Mouse (Mus musculus): ENCODE data around the gene 2410131K14Rik.

The 2410131K14Rik gene

DNA sequence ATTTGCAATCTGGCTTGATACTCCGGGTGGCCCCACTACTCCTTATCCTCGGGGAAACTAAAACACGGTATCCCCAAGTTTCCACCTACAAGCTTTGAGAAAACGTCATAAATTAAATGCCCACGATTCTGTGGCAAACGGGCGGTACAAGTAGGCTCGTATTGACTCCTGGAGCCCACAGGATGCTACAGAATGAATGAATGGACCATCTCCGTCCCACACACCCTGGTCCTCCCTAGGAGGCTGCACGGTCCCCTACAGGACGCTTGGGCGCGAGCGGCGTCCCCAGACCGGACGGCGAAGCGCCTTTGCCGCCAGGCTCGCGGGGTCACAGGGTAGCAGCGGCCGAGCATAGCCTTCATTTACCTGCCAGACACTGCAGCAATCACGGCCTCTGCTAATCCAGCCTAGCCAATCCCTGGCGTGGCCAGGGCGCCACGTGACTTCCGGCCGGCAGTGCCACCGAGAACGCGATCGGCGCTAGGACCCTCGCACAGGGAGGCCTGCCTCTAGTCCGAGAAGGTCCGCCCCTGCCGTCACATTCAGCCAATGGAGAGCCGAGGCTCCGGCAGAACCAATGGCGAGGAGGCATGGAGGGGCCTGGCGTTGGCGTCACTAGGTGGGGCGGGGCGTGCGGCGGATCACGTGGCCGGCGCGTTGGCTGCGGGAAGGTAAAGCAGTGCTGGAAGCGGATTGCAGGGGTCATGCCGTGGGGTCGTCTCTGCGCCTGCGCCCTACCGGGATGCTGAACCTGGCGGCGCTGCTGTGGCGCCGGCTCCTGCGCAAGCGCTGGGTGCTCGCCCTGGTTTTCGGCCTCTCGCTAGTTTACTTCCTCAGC, at the start of gene 2410131K14Rik, which contains the start of gene Rnft2:
TSS of gene 2410131K14Rik (plus strand) at position 622 of the 838 bp plus-strand sequence.
TSS of gene Rnft2 (minus strand) at position 511 of the 838 bp plus-strand sequence.
- DNase-seq (ENCODE audit: low spot score): peak; percentile 100

DNA sequence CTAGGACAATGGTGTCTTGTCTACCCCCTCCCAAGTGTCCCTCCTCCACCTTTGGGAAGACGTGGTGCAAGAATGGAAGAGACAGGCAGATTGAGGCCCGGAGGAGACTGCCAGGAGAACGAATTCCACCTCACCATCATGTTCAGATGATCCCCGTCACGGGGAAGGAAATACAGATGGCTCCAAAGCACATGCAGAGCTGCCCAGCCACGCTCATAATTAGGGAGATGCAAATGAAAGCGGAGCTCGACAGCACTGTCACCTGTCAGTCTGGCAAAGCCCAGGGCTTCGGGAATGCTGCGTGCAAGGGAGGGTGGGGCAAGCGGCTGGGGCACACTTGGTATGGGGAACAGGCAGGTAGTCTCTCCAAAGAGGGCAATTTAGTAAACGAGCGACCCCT, 47.6 kb upstream of the 2410131K14Rik start:
- no peak for DNase-seq (ENCODE audit: low spot score)

DNA sequence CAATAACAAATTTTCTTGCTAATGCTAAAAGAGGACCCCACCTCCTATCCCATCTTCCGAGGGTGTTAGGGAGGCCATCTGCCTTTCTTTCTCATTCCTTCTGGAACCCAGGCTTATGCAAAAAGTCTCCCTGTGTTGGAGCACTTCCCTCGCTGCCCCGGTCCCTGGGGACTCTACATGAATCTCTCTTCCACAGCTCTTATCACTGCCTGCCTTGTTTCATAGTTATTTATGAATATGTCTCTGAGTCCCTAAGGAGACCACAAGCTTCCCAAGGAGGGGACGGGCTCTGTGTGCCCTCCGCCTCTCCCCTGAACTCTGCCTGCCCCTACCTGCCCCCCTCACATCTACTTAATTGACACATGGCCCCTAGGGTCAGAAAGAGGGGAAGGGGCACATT, 45.4 kb upstream of the 2410131K14Rik start:
- no peak for DNase-seq (ENCODE audit: low spot score)

DNA sequence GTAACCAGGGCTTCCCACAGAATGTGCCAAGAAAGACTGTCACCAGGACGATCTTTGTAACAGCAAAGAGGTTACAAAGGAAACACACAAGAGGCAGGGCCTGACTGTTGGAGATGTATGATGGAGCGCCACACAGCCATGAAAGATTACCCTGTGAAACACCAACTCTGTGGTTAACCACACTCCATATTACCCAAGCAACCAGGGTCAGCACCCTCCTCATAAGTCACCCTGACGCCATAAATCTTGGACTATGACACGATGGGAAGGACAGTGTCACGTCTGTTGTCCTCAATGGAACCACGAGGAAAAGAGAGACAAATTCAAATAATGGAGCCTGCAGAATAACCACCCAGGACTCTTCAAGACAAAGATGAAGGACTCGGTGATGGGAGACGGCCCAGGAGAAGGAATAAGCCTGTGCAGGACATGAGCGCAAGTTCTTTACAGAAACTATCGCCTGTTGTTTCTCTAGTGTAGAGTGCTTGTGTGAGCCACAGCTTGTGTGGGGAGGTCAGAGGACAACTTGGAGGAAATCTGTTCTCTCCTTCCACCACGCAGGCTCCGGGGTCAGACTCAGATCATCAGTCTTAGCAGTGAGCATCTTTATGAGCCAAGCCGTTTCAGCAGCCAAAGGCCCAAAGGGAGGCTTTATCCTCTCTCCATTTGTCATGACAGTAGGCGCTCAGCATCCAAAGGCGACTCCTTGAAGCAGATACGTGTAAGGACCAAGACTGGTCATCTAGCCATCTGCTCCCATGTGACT, 40.2 kb upstream of the 2410131K14Rik start:
- DNase-seq (ENCODE audit: low spot score): no peak

DNA sequence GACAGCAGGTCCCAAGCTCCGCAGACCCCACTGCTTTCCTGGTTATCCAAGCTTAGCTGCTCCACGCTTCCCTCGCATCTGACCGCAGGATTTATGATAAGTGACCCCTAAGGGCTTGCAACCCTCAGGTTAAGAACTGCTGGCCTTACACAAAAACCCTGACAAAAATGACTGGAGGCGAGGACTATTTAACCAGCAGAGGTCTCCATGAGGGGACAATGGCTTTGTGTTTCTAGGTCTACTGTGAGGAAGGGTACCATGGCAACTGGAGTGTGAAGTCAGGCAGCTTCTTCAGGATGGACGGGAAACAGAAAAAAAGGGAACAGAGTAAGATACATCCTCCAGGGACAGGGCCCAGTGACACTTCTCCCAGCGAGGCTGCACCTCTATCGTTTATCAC, 39.2 kb upstream of the 2410131K14Rik start:
- no peak for DNase-seq (ENCODE audit: low spot score)

DNA sequence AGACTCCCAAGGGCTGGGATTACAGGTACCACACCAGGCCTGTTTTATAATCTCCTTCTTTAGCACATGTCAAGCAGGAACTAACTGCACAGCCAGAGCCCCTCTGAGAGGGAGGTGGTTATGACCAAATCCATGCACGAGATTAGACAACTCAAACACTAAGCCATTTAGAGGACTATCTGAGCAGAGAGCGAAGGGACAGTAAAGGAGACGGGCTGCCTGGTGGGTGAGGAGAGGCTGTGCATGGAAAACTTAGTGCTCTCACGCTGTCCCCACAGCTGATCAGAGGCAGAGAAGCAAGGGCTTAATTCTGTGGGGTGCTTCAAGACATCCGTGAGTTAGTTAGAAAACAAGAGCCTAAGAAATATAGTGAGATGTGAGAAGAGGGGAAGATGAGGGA, 31.0 kb upstream of the 2410131K14Rik start:
- no peak for DNase-seq (ENCODE audit: low spot score)

DNA sequence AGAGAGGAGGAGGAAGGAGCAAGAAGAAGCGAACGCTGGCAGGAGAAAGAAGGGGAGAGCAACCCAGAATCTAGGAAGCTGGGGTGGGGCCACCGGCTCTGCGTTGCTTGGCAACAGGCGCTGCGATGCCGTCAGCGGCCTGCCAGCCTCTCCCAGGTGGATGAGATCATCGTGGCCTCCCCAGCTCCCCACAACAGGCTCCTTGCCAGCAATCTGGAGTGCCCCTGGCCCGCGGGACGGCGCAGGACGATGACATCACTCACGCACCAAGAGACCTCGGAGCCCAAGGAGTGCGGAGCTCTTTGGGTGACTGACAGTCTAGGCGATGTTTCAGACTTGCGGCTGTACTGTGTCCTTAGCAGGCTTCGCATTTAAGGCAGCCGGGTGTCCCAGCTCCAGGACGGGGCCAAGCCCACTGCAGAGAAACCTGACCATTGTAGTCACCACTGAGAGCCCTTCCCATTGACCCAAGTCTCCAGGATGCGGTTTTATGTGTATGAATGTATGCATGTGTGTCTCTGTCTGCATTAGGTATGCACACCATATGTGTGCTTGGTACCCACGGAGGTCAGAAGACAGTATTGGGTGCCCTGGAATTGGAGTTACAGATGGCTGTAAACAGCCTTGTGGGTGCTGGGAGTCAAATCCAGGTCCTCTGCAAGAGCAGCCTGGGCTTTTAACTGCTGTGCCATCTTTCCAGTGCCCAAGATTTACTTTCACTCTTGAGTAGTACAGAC, 30.4 kb upstream of the 2410131K14Rik start:
- peak; percentile 75 for DNase-seq (ENCODE audit: low spot score)

DNA sequence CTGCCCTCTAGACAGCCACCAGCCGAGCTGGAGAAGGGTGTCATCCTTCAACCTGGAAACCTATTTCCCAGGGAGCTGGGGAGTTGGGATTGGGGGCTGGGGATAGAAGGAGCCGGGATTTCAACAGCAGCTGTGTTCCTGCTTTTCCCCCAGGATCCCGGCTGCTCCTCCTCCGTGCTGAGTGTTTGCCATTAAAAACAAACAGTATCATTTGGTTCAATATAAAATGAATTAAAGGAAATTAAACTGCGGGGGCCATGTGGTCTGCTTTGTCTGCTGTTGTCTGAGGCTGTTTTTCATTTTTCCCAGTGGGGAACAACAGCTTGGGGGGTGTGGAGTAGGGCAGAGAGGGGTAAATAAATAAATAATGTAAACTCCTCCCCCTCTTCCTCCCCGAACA, 27.6 kb upstream of the 2410131K14Rik start:
- DNase-seq (ENCODE audit: low spot score): no peak

DNA sequence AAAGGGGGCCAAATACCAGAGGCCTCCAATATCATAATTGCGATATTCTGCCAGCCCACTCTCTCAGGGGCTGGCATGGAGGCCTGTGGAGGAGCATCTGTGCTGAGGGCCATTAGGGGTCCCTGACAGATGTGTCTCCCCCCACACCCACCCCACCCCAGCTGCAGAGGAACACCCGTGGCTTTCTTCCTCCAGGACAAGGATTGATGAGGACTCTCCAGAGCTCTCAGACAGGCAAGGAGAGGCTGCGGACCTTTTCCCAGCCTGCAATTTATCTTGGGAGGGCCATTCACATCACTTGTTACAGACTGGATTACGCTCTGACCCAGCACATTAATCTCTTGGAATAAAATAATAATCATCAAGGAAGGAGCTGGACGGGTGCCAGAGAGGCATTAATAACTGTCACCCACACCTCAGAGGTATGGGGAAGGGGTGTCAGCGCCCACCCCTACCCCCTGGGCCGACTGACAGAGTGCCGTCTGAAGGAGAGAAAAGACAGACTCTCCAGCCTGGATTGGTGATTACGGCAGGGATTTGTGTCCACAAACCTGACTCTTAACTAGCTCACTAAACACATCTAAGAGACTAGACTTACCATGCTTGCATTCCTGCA, 21.8 kb upstream of the 2410131K14Rik start:
- no peak for DNase-seq (ENCODE audit: low spot score)

DNA sequence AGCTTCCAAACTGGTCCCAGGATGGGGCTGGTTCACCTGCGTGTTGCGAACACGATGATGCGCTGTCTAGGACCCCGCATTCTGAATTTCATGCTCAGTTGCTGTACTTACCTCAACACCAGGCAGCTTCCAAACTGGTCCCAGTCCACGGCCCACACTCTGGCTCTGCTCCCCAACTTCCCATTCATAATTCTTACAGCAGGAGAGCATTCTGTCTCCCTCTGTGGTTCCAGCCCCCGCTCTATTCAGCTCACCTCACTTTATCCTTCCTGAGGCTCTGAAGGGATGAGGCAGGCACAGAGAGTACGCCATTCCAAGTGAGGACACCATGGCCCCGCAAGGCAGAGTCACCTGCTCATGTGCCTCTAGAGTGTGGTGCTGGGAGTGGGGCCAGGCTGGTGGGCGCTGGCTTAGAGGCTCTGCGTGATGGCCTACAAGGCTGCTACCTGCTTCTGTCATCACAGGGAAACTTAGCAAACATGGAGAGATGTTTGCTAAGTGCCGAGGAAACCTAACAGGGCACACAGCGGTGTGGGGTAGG, 14.9 kb upstream of the 2410131K14Rik start:
- no peak for DNase-seq (ENCODE audit: low spot score)

DNA sequence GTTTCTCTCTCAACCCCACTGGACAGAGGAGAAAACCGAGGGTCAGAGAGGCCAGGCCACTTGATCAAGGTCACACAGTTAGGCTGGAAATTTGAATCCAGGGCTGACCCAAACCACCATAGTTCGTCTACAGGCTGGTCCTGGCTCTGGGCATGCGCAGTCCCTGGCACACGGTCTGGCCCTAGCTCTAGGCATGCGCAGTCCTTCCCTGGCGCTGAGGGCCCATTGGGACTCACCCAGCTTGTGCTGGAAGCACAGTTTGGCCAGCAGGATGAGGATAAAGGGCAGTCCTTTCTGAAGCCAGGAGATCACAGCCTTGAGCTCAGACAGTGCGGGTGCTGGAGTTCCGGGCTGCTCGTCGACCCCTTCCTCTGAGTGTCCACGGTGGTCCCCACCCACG, 8.1 kb upstream of the 2410131K14Rik start:
- DNase-seq (ENCODE audit: low spot score): no peak

DNA sequence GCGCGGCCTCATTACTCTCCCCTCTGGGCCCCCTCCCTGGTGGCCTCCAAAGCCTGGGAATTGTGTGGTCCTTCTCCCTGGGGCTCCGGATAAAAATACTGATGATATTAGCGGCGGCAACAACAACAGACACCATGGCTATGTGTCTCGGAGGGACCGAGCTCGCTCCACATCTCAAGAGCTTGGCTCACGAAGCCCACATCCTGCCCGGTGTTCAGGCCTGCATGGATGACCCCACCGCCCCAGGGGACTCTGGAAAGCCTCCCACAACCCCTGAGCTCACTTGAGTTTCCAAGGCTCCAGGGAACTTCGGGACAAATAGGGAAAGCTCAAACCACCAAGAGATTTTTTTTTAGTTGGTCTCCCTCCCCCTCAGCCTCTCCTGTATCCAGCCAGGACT, 5.4 kb upstream of the 2410131K14Rik start:
- no peak for DNase-seq (ENCODE audit: low spot score)

DNA sequence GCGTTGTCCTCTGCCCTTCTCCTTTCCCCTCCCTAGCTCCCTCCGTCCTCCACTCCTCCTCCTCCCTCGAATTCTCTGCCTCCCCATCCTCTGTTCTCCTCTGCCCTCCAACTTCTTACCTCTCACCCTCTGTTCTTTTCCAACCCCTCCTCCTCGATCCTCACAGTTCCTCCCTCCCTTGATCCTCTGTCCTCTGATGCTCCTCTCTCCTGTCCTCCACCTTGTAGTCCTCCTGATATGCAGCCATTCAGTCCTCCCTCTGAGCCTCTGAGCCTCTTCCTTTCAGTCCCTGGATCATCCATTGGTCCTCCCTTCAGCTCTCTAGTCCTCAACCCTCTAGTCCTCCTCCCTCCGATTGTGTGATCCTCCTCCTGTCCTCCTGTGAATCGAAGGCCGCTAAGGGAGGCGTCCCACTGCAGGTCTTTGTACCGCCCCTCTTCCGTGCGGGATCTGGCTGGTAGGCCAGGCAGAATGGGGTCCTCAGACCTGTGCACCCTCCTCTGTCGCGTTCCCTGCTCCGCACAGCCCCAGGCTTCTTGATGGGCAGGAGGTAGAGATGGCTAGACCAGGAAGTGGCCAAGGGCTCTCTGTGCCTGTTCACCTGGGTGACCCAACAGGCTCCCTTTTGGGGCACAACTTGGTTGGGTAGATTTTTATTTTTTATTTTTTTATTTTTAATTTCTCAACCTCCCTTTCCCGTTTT, 730 bp downstream of the 2410131K14Rik start:
- DNase-seq (ENCODE audit: low spot score): no peak

DNA sequence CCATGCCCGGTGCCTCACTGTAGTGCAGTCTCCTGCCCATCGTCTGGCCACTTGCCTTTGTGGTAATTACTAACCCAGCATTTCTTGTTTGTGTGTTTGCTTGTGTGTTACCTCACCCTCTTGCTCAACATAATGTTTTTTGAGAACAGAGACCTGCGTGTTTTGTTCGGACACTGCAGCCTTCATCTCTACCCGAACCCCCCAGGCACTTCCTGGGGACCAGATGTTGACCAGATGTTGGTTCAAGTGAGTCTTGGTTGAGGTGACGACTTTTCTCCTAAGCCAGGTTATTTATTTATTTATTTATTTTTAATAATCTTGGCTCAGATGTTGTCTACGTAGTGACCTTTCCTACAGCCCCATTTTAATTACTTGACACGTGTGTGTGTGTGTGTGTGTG, 2.4 kb downstream of the 2410131K14Rik start:
- no peak for DNase-seq (ENCODE audit: low spot score)

DNA sequence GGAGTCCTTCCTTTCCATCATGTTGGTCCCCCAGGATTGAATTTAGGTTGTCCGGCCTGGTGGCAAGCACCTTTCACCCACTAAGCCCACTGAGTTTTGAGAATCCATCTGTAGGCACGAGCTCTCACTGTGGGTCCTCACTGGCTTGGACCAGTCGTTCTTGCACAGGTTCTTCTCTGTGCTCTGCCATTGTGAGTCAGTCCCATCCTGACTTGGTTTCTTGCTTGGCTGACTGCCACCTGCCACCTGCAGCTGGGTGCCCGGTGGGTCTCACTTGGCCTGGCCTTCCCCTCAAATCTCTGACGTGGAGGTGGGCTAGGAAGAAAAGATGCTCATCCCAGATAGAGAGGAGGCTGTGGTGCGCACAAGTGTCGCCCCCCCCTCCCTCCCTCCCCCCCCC, 6.0 kb downstream of the 2410131K14Rik start:
- DNase-seq (ENCODE audit: low spot score): no peak

DNA sequence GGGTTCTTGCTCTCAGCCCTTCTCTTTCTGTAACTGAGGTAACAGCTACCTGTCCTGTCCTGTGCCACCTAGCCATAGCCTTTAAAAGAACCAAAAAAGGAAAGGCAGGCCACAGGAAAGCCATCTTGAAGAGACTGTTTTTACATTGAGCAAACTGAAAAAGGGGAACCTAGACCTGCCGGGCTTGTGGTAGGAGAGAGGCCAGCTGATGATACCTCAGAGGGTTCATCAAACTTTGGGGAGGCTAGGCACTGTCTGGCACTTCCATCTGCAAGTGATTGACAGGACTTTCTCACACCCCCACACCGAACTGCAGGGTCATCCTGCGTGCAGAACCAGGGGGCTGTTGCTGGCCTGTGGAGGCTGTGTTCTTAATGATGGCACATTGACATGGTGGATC, 8.5 kb downstream of the 2410131K14Rik start:
- DNase-seq (ENCODE audit: low spot score): no peak

DNA sequence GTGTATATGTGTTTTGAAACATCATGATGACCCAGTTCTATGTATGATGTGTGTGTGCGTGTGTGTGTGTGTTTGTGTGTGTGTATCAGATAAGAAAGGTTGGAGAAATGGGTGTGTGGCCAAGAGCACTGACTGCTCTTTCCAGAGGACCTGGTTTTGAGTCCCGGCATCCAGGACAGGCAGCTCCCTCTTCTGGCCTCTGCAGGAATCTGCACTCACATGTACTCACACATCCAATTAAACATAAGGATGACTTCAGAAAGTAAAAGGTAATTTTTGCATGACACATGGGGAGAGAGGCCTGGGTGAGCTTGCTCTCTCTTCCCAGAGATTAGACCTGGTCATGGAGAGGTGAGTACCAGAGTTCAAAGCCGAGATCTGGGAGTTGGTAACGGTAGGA, 12.0 kb downstream of the 2410131K14Rik start:
- no peak for DNase-seq (ENCODE audit: low spot score)

DNA sequence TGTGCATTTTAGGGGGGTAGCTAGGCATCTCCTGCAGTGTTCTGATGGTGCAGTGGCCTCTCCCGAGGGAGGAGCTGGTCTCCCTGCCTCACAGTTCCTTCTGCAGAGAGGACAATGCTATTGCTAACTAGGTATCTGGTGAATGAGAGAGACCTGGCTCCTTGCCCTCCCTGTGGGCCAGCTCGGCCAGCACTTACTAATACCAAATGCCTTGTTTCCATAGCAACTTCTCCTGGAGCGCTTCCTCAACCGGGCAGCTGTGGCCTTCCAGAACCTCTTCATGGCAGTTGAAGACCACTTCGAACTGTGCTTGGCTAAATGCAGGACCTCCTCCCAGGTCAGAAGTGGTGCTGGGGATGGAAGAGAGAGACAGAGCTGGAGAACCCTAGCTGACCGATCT, 14.1 kb downstream of the 2410131K14Rik start:
- DNase-seq (ENCODE audit: low spot score): no peak

DNA sequence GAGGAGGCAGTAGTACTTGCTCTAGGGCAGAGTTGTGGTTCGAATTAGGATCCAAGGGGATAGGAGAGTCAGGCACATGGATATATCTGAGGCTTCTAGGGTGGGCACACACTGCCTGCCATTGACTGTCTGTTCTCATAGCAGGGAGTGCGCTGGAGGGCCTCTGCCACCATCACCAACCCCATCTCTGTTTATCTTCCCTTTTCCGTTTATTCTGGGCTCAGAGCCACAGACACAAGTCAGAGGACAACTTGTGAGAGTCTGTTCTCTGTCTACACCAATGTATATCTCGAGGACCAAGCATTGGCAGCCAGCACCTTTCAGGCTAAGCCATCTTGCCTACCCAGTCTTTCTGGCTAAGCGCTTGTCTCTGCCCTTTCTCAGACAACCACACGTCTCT, 14.6 kb downstream of the 2410131K14Rik start:
- DNase-seq (ENCODE audit: low spot score): peak; percentile 42

DNA sequence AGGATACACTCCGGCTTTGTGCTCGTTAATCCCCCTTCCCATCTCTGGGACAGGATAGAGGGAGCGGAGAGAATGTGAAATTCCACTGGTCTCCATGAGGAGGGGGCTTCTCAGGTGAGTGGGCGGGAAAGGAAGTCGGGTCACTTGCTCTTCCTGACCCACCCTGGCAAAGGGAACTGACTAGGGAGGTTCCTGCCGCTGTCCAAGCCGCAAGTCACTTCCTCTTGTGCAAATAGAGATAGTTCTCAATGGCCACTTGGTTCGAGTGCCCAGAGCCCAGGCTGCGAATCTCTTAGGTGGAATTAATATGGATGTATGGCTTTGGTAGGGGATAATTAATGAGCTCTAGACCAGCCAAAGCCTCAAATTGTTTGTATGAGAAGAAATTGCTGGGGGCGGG, 15.0 kb downstream of the 2410131K14Rik start:
- no peak for DNase-seq (ENCODE audit: low spot score)

DNA sequence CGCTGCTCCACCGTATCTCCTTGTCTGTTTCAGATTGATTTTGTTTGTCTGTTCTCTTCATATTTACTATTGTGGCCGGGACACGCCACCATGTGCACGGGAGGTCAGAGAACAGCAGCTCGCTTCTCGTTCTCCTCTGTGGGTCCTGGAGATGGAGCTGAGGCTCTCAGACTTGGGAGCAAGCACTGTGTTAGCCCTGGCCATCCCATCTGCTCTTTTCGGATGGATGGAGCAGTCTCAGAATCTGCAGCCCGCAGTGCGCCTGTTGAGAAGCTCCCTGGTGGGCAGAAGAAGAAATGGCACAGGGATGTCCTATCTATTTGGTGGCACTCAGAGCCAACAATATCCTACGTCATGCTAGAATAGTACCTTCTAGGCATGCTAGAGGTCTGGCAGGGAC, 15.6 kb downstream of the 2410131K14Rik start:
- no peak for DNase-seq (ENCODE audit: low spot score)
